Mouse (Mus musculus) spleen, postnatal 36 days (tissue): Measurements from ENCODE around the gene Gm10320.

Source experiments
- DNase-seq, 2 experiments: peaks; one replicate each; pipeline ENCODE4 v3.0.0; 2022; ENCODE audit warnings: low spot score in 2 of 2, mixed read lengths in 1 of 2

The Gm10320 gene

DNA sequence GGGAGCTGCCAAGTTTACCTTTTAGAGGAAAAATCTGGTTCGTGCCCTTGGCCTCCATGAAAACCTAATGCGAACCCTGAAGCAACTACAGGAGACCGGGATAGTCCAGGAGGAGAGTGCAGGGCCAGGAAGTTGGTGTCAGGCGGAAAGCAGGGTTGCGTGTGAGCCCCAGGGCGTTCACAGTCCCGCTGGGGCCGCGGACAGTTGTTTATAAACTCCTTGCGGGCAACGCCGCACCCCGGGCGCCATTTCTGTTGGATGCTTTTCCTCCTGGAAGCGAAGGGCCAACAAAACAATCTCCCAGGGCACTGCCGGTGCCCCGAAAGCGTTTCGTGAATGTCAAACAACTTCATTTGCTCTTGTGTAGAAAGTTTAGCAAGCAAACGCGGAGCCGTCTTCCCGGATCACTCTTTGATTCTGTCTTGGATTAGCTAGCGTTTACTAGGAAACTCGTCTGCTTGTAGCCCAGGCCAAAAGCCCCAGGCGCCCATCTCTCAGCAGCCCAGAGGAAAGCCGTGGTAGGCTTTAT lies 11.1 kb upstream of the Gm10320 start:
- no peak for DNase-seq

DNA sequence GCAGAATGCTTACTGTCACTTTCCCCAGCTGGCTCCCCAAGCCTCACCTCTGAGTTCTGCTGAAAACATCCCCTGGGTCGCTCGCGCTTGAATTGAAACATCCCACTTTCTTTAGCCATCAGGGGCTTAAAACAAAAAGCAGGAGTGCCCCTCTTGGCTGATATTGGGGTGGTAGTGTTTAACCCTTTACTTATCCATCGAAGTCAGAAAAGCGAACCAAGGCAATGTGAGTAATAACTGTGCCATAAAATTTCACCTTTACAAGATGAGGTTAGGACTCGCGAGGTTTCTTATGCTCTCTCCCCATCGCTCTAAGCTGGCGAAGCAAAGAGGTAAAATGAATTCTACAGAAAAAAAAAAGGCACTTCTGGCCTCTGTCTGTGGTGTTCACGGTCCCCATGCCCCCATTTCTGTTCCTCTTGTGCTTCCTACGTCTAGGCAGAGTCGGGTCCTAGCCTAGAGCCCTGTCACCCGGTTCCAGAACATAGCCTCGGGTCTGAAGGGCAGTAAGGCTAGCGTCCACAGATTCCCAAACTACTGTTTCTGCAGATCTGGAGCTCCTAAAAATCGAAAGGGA lies 10.5 kb upstream of the Gm10320 start:
- no peak for DNase-seq

DNA sequence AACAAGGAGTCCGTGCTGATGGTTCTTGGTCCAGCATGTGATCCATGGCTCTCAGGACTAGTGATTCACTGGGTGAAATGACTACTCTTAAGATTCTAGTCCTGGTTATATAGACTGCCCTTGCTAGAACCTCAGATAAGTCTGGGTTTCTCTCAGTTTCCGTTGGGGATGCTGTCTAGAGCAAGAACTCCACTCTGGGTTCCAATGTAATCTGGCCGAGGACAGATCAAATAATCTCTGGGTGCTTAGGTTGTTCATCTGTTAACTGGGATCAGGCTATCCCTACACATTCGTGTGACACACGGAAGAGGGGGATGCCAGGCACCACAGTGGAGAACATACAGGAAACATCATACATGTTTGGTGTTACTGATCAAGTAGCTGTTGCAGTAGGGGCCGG lies 9.5 kb upstream of the Gm10320 start:
- no peak for DNase-seq

DNA sequence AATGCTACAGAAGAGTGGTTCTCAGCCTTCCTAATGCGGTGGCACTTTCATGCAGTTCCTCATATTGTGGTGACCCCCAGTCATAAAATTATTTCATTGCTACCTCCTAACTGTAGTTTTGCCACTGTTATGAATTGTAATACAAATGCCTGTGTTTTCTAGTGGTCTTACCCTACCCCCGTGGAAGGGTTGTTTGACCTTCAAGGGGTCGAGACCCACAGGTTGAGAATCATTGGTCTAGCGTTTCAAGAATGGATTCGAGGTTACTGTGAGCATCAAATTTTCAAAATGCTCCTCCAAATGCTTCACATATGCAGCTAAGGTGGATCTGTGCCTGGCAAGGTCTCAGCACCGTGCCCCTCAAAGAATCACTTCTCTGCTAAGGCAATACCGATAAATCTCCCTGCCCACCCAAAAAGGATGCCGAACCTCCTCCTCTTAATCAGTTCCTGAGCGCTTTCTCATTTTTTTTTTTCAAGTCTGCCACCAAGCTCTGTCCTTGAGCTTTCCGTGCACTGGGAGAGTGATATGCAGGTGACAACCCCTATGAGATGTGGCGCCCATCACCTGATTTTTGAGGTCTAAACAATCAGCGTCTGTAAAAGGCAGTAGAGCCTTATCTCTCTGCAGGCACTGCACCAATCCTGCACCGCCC lies 8.8 kb upstream of the Gm10320 start:
- DNase-seq = no peak

DNA sequence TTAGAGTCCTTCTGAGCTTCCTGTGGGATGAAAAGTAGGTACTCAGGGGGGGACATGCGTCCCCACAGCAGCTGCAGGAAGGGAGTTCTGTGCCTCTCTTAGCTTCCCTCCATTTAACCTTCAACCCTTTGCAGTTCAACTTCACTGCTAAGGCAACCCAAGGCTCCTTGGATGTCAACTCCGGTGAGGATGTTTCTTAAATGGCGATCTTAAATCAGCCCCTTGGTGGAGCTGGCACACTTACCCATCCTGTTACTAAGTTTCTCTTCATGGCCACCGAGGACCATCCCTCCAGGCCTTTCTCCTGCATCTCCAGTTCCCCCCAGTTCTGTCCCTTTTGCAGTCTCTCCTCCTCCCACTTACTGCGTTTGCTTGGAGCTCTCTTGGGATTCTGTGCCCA lies 6.8 kb upstream of the Gm10320 start:
- no peak for DNase-seq

DNA sequence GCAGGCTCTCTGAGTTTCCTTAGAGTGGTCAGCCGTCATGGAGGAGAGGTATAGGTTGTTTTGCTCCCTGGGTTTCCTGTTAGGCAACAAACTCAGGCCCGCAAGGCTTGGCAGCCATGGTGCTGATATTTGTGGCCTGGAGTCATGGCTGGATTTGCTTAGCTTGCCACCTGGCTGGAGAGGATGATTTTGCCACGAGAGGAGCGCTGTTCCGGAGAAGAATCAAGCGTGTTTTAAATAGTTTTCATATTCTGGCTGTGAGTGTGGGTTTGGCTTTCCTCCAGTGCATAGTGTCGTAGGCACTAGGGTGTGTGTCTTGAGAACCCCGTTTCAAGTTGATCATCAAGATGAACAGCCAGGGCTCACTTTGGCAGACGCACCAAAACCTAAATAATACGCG lies 6.3 kb upstream of the Gm10320 start:
- DNase-seq = no peak

DNA sequence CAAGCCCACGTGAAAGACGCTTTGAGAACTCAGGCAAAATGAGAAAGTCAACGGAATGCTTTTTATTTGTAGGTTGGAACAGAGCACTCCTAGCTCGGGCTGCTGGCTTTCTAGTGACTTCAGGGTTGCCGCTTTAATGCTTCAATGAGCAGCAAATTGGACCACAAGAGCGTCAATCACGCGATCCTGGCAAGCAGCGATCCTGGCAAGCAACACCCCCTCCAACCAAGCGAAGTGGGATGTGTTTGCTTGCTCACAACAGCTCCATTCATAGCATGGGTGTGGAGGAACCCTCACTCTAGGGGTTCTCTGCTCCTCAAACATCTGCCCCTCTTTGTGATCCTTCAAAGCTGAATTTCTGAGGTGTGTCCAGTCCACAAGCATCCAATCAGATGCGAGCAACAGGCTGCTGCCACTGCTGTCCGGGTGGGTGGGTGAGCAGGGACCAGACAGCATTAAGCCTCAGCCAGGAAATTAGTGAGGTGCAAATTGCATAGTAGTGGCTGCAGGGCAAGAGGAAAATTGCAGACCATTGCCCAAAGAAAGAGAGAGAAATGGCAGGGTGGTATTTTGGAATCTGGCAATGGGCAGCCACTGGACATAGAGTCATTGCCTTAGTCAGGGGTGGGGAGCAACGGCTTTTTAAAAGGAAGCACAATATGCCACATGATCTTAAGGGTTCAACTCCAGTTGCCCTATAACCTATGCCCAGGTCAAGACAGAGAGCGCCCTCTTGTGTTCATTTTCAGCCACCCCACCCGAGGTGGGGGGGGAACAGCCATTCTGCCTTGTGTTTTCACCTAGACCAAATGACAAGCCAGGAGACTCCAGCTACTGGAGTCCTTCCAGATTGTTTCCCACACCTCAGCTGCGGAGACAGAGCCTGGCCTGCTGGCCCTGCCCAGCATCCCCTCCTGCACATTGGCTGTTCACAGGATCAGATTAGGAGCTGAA lies 5.4 kb upstream of the Gm10320 start:
- DNase-seq = no peak

DNA sequence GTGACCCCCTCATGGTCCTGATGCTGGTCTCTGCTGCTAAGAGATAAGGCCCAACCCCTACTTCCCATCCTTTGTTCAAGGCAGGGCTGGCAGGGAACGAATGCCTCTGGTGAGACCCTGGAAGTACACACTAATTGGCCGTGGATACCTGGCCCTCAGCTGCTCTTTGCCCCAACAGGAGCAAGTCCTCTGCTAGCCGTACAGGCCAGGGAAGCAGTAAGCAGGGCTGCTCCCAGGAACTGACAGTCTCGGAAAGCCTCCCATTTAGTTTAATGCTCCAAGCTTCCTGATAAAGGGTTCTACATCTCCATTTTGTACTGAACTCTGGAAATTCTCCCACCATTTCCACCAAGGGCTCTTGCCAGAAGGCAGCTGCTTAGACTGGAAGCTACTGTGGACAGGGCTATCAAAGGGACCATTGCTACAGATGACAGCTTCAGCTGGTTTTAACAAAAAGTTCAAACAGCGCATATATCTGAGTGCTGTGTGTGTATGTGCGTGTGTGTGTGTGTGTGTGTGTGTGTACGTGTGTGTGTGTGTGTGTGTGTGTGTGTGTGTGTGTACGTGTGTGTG lies 2.8 kb upstream of the Gm10320 start:
- DNase-seq = no peak

DNA sequence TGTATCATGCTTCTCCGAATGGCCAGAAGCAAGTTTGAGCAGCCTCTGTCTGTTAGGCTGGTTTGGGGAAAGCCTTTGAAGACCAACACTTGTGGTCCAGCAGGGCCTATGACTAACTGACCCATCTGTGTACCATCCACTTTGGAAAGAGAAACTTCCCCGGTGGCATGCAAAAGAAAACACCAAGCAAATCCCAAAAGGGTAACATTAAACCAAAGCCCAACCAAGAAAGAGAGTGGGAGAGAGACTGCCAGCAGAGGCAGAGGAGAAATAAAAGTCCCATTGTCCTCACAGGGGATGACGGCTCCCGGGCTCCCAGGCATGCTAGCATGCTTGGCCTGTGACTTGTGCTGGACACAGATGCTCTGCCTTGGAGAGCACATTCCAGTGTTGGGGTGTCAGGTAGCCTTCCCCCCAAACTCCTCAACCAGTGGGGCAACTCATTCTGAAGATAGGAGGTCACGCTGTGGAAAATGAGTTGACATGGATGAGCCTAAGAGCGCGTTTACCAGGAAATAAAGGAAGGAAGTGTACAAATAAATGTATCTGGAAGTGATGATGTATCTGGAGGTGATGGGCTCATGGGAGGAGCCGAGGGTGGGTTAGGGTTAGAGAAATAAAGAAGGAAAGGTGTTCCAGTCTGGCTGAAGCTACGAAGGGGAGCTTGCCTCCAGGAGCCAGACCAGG lies 911 bp upstream of the Gm10320 start:
- DNase-seq = no peak

DNA sequence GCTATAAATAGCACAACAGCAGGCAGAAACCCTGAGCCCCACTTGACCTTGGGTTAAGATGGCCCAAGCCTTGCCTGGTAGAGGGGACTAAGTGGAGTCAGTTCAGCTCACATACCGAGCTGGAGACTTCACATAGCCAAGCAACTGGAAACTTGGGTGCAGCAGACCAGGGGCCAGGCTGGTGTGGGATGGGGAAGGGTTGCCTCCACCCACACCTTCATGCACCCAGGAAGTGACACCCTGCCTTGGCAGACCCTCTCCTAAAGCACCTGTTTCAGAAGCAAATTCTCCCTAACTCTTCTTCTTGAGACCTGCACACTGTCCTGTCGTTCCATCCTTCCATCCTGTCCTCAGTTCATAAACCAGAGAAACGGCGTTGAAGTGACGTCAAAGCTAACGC lies 5.1 kb downstream of the Gm10320 start:
- no peak for DNase-seq

DNA sequence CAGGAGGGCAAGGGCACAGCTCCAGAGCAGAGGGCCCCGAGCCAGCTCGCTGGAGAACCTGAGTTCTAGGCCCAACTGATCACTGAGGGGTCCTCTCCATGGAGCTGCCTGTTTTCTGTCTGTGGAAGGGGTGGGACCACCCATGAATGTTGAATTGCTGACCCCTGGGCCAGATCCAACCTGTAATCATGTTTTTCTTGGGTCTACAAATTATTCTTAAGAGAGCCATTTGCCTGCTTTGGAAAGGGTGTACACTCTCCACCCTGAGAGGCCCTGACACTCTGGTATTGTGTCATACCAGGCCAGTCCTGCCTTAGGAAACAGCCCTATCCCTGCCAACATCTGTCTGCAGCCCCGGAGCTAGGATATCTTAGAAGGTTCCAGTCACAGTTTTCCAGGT lies 5.6 kb downstream of the Gm10320 start:
- DNase-seq = no peak

DNA sequence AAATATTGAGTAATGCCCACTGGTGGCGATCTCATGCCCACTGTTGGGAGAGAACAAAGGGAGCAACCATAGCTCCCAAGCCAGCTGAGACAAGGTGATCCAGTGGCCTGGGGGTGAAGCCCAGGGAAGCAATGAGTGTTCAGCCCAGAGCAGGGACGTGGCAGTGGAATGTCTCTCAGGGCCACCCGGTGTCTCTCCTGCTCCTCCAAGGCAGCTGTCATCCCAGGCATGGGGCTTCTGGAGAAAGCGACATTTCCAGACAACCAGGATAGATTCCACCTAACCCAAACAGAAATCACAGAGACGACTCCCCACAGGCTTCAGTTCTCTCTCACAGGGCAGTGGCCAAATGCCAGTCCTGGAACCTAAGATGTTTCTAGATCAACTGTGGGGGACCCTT lies 6.4 kb downstream of the Gm10320 start:
- no peak for DNase-seq

DNA sequence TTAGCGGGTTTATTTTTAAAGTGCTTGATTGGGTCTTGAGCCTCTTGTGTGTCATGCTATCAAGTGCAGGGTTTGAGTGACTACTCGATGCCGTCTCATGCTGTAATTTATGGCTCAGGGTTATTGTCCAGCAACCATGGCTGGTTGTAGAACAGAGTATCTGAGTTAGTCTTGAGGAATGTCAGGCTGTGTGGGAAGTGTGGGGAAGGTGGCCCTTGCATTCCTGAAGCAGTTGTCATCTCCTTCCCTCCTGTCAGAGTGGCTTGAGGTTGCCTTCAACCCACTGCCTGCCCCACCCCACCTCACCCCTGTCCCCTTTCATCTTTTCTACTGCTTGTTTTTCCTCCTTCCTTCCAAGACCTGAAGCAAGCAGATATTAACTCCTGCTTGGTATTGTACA lies 13.8 kb downstream of the Gm10320 start:
- no peak for DNase-seq

DNA sequence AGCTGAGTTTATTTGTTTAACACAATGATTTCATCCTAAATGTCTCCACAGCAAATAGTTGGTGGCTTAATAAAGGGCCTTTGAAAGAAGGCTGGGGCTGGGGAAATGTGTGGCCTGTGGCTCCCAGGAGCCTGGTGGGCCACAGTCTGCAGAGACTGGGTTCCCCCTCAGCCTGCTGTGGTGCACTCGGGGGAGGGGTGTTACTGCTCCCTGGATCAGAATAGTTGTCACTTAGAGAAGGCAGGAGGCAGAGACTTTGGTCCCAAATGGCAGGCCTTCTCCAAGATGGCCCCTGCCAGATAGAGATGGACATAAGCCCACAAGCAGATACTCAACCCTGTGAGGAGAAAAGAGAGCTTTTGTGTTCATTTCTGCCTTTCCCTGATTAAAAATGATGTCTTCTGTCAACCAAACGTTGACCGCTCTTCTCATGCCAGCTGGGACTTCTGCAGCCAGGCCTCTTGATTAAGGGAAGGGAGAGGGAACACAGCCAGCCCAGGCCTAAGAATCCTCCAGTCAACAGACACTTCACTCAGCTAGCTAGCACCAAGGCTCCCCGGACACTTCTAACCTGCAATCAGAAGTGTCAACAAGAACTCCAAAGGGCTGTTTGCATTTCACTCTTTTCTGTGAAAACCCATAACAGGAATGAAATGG lies 14.8 kb downstream of the Gm10320 start:
- no peak for DNase-seq

DNA sequence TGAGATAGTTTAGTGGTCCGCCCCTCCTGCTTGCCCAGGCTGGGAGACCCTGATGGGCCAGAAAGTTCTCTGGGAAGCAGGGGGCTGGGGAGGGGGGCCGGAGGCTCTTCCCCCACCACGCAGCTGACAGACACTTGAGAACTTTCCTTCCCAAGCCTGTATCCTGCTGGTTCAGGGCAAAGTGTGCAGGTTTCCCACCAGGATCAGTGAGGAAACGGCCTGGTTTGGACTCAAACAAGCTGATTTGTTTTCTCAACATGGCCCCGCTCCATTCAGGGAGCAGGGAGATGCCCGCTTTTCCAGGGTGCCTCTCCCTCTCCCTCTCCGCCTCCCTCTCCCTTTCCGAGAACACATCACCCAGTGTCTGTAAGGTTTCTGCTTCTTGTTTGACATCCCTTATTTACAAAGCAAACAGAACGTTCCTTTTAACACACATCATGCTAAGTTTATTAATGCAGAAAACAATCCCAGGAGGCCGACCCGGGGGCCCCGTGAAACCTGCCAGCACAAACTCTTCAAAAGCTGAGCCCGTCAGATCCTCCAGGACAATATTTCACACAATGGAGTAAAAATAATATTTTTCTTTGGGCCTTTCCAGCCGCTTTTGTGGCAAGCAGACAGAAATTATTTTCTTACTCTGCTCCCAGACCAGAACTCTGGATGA lies 15.5 kb downstream of the Gm10320 start:
- DNase-seq = no peak

DNA sequence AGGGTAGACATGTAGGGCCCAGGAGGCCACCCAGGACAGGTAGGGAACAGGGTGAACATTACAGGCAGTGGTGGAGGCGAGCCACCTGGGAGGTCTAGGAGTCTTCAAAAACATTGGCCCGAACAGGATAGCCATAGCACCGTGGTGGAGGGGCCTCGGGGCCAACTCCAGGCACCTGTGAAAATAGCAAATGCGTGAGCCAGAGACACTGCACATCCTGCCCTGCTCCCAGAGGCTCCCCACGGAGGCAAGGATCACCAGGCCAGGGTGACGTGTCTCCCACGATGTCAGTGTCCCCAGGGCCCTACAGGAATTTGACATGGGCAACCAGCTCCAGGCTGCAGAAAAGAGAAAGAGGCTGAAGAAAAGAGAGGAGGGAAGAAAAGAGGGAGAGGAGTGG lies 16.1 kb downstream of the Gm10320 start:
- no peak for DNase-seq

DNA sequence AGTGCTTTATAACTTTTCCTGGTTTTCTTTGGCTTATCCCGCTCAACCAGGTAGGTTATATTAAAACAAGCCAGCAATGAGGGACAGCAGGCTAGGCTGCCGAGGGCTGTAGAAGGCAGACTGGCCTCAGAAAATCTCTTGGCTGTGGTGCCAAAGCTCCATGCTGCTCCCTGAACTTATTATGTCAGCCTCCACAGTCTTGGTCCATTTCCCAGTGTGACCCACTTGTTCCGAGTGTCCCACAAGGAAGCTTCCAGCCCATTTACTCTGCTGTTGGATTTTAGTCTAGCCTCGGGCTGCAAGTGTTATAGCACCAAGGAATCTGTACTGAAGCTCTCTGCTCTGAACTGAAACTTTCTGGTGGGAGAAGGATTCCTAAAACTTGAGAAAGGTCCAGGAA lies 18.8 kb downstream of the Gm10320 start:
- DNase-seq = no peak

DNA sequence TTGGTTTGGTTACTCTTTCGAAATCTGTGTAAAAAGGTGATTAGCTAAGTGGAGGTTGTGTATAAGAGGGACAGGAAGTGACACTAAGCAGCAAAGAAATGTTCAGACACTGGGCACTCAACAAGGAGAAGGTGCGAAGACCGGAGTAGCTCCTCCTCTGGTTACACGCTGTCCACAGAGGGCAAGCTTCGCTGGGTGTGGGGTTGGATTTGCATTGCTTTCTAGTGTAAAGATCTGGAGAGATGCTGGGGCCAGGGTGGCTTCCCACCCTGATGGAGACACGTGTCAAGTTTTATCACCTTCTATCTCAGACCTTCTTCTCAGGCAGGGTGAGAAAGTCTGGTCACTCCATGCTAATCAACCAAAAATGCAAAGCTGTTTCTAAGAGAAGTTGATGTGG lies 20.0 kb downstream of the Gm10320 start:
- no peak for DNase-seq

DNA sequence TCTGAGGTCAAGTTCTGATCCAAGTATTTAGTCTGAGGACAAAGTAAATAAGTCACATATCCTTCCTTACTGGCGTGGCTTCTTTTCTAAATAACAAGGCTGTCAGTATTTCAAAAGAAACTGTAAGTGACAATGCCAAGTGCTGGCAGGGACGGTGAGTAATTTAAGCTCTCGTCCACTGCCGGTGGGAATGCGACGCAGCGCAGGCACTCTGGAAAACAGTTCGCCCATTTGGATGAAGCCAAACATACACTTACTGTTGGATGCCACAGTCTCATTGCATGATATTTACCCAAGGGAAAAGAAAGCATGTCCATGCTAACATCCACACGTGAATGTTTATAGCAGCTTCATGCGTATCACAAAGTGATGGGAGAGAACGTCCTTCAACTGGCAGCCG lies 21.5 kb downstream of the Gm10320 start:
- no peak for DNase-seq

DNA sequence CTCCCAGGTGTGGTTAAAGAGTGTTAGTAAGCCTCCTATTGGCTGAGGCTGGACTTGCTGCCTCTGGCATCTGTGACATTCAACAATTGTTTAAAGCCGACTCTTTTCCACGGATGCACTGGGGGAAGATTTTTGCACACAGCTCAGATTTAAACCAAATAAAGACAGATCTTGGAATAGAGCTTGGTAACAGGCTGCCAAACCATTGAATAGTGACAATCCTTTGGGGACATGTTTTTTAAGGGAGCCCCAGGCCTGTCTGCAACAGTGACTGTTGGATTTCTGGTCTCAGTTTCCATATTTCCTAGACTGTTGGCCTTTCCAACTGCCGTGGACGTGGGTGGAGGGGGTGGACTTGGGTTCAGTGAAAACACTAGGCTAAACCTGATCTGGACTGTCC lies 21.9 kb downstream of the Gm10320 start:
- no peak for DNase-seq

DNA sequence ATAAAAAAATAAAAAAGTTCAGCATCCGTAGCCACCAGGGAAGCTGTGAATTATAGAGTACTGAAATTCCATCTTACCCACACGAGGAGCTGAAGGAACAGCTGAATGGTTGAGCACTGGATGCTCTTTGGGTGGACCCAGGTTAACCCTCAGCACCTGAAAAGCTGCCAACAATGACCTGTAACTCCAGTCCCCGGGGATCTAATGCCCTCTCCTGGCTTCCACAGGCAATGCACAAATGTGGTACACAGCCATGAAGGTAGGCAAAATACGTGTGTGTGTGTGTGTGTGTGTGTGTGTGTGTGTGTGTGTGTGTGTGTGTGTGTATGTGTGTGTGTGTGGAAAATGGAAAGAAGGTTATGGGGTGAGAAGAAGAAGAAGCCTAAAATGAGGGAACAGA lies 30.3 kb downstream of the Gm10320 start:
- DNase-seq = no peak
